Mouse (Mus musculus) neural tube, embryonic 11.5 days (tissue): ENCODE results near the gene Olfr1270. TPM values are rescaled to one million over a fixed set of nuclear protein-coding genes. Genes with fewer than 3 reads are reported as not detected.
"Not testable (repeated sequence)": the region's sequence is repeated elsewhere in the genome, so short reads cannot be mapped to it uniquely, and the experiment has no call there.

Source experiments
- ATAC-seq: fragments of 200-750 bp; cut with Nextera tagmentation; 2 replicates; pipeline ENCODE4 v1.8.0; 2017; ENCODE audit warnings: moderate number of reproducible peaks, mild to moderate bottlenecking, moderate TSS enrichment, moderate library complexity; ENCODE audit not compliant: insufficient read depth, low FRiP score, low TSS enrichment
- DNase-seq: peaks from one replicate; pipeline ENCODE4 v3.0.0-alpha.2; 2015; ENCODE audit warnings: low spot score
- H3K27ac ChIP-seq: fragments of 300-500 bp; sonication (generic); 2 replicates; pipeline ENCODE4 v1.5.1; 2014; ENCODE audit warnings: low read depth, mild to moderate bottlenecking, low read length
- H3K27me3 ChIP-seq: fragments of 300-500 bp; sonication (generic); 2 replicates; pipeline ENCODE4 v1.6.1; 2014; ENCODE audit warnings: mild to moderate bottlenecking, low read length, mixed read lengths; ENCODE audit not compliant: control insufficient read depth, insufficient read depth
- H3K36me3 ChIP-seq: fragments of 300-500 bp; sonication (generic); 2 replicates; pipeline ENCODE4 v1.6.1; 2014; ENCODE audit warnings: mild to moderate bottlenecking, low read length, moderate library complexity, mixed read lengths; ENCODE audit not compliant: control insufficient read depth, insufficient read depth
- H3K4me1 ChIP-seq: fragments of 300-500 bp; sonication (generic); 2 replicates; pipeline ENCODE4 v1.6.1; 2014; ENCODE audit warnings: low read length, mixed read lengths; ENCODE audit not compliant: control insufficient read depth, insufficient read depth
- H3K4me2 ChIP-seq: fragments of 300-500 bp; sonication (generic); 2 replicates; pipeline ENCODE4 v1.6.1; 2014; ENCODE audit warnings: low read depth, mild to moderate bottlenecking, moderate library complexity
- H3K4me3 ChIP-seq: fragments of 300-500 bp; sonication (generic); 2 replicates; pipeline ENCODE4 v1.5.1; 2014; ENCODE audit warnings: low read depth, low read length
- H3K9ac ChIP-seq: fragments of 300-500 bp; sonication (generic); 2 replicates; pipeline ENCODE4 v1.6.1; 2014; ENCODE audit warnings: mild to moderate bottlenecking, low read length
- H3K9me3 ChIP-seq: fragments of 300-500 bp; sonication (generic); 2 replicates; pipeline ENCODE4 v1.6.1; 2016; ENCODE audit warnings: low read length; ENCODE audit not compliant: control insufficient read depth
- WGBS: fragments of 180-500 bp; shearing (Covaris S2); extraction: QIAGEN DNeasy Blood & Tissue Kit; methylation state at CpG from one replicate; pipeline ENCODE4 v1.1.7; 2014; 5-methylcytosine and 5-hydroxymethylcytosine counted together
- polyA plus RNA-seq: library from polyadenylated mRNA; unstranded; fragments of >200 nt; fragmentation: Nextera tagmentation; extraction: Ambion mirVana; gene quantifications from 2 replicates; pipeline ENCODE4 v1.2.1, GENCODE M21; 2014

The Olfr1270 gene
- polyA plus RNA-seq: not detected in 2 replicates

GRCm38 (mm10) chr2:90152991-90153390 lies at the start of gene Olfr1270:
Olfr1270 (minus strand) TSS chr2:90153091.
- H3K4me1 ChIP-seq: no peaks in the 10 kb centered on the region
- no peaks in the 10 kb centered on the region for H3K36me3 ChIP-seq
- 92% methylated on average over 3 of the region's 3 CpGs for WGBS
- DNase-seq (no peak), ATAC-seq (no peak)
- H3K9me3 ChIP-seq: no peaks in the 10 kb centered on the region
- H3K27ac ChIP-seq: no peak within 1 kb of the TSS
- H3K4me2 ChIP-seq: no peak within 1 kb of the TSS
- H3K27me3 ChIP-seq: no peaks in the 10 kb centered on the region
- H3K4me3 ChIP-seq: no peak within 1 kb of the TSS
- no peak within 1 kb of the TSS for H3K9ac ChIP-seq

GRCm38 (mm10) chr2:90199606-90200005 lies 46.7 kb upstream of the Olfr1270 start:
- not testable (repeated sequence) for H3K9me3 ChIP-seq, ATAC-seq, H3K27me3 ChIP-seq, H3K36me3 ChIP-seq, H3K4me3 ChIP-seq, DNase-seq, H3K4me2 ChIP-seq, H3K27ac ChIP-seq, H3K4me1 ChIP-seq, H3K9ac ChIP-seq
- no CpG with 5 or more reads among the region's 4 CpGs for WGBS

GRCm38 (mm10) chr2:90195285-90195684 lies 42.4 kb upstream of the Olfr1270 start:
- not testable (repeated sequence) for H3K36me3 ChIP-seq
- ATAC-seq: 0 out of 2 replicates have a peak, but pooled peaks have one; percentile 41

GRCm38 (mm10) chr2:90194750-90195149 lies 41.9 kb upstream of the Olfr1270 start:
- not testable (repeated sequence) for H3K9ac ChIP-seq, H3K4me3 ChIP-seq, DNase-seq, H3K9me3 ChIP-seq, H3K4me2 ChIP-seq, H3K36me3 ChIP-seq, H3K27me3 ChIP-seq, H3K4me1 ChIP-seq, H3K27ac ChIP-seq
- no CpG with 5 or more reads among the region's 3 CpGs for WGBS
- peak; percentile 31; the same call in 1 of the 2 replicates for ATAC-seq

More at GRCm38 (mm10) chr2:90195285-90195684, 42.4 kb upstream of the Olfr1270 start:
- H3K4me1 ChIP-seq, H3K4me3 ChIP-seq, H3K4me2 ChIP-seq, H3K27ac ChIP-seq, H3K9me3 ChIP-seq, H3K27me3 ChIP-seq, DNase-seq, H3K9ac ChIP-seq: not testable (repeated sequence)
- WGBS: no CpG with 5 or more reads among the region's 6 CpGs

GRCm38 (mm10) chr2:90187082-90187481 lies 34.2 kb upstream of the Olfr1270 start:
- no CpG with 5 or more reads among the region's 5 CpGs for WGBS
- DNase-seq: not testable (repeated sequence)

GRCm38 (mm10) chr2:90186082-90186481 lies 33.2 kb upstream of the Olfr1270 start:
- H3K36me3 ChIP-seq, H3K4me3 ChIP-seq, H3K27me3 ChIP-seq, H3K4me1 ChIP-seq, H3K27ac ChIP-seq, DNase-seq, ATAC-seq, H3K9ac ChIP-seq, H3K9me3 ChIP-seq, H3K4me2 ChIP-seq: not testable (repeated sequence)
- no CpG with 5 or more reads among the region's 4 CpGs for WGBS

More at GRCm38 (mm10) chr2:90187082-90187481, 34.2 kb upstream of the Olfr1270 start:
- H3K4me3 ChIP-seq, H3K4me2 ChIP-seq, H3K36me3 ChIP-seq, H3K27ac ChIP-seq, H3K4me1 ChIP-seq, ATAC-seq, H3K27me3 ChIP-seq, H3K9me3 ChIP-seq, H3K9ac ChIP-seq: not testable (repeated sequence)

GRCm38 (mm10) chr2:90153916-90154315 lies 1.0 kb upstream of the Olfr1270 start:
- DNase-seq (no peak), ATAC-seq (no peak)
- no peak overlapping the region for H3K9ac ChIP-seq
- WGBS: 91% methylated on average over 9 of the region's 9 CpGs
- no peaks in the 10 kb centered on the region for H3K36me3 ChIP-seq
- H3K4me2 ChIP-seq: no peak overlapping the region
- H3K4me1 ChIP-seq: no peaks in the 10 kb centered on the region
- H3K9me3 ChIP-seq: no peaks in the 10 kb centered on the region
- H3K27me3 ChIP-seq: no peaks in the 10 kb centered on the region
- H3K27ac ChIP-seq: no peak overlapping the region
- H3K4me3 ChIP-seq: no peak overlapping the region

GRCm38 (mm10) chr2:90142196-90142595 lies 10.7 kb downstream of the Olfr1270 start, which contains the start of gene Olfr32:
Olfr32 (minus strand) TSS chr2:90142296.
- no peak within 1 kb of the TSS for H3K27ac ChIP-seq
- no peak within 1 kb of the TSS for H3K9ac ChIP-seq
- H3K9me3 ChIP-seq: no peaks in the 10 kb centered on the region
- H3K4me3 ChIP-seq: no peak within 1 kb of the TSS
- H3K4me1 ChIP-seq: no peaks in the 10 kb centered on the region
- ATAC-seq (no peak), DNase-seq (no peak)
- no peaks in the 10 kb centered on the region for H3K27me3 ChIP-seq
- H3K36me3 ChIP-seq: no peaks in the 10 kb centered on the region
- no peak within 1 kb of the TSS for H3K4me2 ChIP-seq

GRCm38 (mm10) chr2:90121312-90121711 lies 31.6 kb downstream of the Olfr1270 start, which contains the start of gene Olfr1269:
Olfr1269 (minus strand) TSS chr2:90121412.
- H3K4me3 ChIP-seq: no peak within 1 kb of the TSS
- H3K27me3 ChIP-seq: no peaks in the 10 kb centered on the region
- no peak within 1 kb of the TSS for H3K9ac ChIP-seq
- H3K36me3 ChIP-seq: no peaks in the 10 kb centered on the region
- DNase-seq (no peak), ATAC-seq (no peak)
- no peak within 1 kb of the TSS for H3K27ac ChIP-seq
- 90% methylated on average over 1 of the region's 1 CpGs for WGBS
- no peak within 1 kb of the TSS for H3K4me2 ChIP-seq
- H3K4me1 ChIP-seq: no peaks in the 10 kb centered on the region
- H3K9me3 ChIP-seq: no peaks in the 10 kb centered on the region
